Mouse (Mus musculus): ENCODE measurements around the gene Sec61a2. TPM values are rescaled to one million over a fixed set of nuclear protein-coding genes. Genes with fewer than 3 reads are reported as not detected.

The Sec61a2 gene
- polyA plus RNA-seq (2017; shearing (Covaris generic)): 24.7 TPM

DNA sequence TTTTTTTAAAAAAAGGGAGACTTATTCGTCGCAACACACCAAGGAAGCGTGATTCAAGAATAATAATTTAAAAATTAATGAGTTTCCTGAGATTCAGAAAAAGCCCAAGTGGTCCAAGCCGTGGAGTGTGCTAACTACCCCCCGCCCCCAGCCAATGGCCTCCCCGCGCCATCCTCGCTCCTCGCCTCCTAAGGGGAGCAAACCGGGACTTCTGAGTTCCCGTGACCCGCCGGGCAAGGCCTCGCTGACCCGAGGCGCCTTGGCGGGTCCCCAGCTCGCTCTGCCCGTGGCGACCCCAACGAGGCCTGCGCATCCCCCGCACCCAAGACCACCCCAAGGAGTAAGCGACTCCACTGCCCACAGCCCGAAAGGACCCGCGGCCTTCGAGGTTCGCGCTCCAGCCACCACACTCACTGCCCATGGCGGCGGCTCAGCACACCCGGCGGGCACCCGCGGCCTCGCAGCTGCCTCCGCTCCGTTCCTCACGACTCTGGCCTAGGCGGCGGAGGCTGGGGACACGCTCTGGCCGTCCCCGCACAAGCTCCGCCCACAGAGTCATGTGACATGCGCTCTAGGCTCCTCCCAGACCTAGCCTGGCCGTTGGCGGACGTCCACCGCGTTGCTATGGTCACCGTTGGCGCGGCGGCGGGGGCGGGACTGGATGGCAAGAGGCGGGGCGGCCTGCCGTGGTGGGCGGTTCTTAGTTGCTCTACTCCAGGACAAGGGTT lies at the start of gene Sec61a2:
Sec61a2 (minus strand) TSS at position 590 of the 728 bp plus-strand sequence.

DNA sequence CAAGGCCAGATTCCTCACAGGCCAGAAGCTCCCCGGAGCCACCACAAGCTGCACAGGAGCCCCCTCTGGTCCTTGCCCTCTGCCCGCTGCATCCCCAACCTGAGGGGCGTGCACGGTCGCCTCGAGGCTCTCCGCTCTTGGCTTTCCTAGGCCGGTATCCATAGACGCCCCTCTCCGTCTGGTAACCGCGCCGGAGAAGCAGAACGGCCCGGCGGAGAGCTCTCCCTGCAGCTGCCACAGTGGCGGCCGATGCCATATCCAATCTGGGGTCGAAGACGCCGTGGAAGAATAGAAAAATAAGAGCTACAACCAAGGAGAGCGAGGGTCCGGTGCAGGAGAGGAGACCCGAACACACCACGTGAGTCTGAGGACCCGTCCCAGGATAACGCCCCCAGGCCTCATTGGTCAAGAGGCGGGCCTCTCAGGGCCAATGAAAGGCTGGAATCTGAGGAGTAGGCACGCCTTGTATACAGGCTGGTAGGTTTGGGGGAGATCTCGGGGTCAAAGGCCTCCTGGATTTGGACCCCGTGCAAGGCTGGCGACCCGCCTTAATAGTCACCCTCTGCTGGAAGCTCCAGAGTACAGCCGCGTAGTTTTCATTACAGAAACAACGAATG lies 47.3 kb upstream of the Sec61a2 start, which contains the start of gene Dhtkd1:
Dhtkd1 (minus strand) TSS at position 377 of the 617 bp plus-strand sequence.

DNA sequence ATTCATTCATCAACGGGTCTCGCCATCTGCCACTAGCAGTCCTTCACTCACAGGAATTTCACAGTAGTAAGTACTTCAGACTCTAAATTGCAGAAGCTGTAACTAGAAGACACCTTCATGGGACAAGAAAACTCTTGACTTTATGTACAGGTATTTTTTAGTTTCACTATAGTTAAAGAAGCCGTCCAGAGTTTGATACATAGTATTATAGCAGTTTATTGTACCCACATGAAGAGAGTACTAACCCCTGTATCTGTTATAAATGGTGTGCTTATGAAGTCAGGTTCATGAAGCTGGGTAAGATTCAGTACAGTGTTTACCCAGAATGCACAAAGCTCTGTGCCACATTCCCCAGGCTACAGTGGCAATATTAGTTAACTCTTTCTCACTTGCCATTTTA lies 32.4 kb downstream of the Sec61a2 start, which contains the start of gene Gm13199:
Gm13199 (minus strand) TSS at position 101 of the 400 bp plus-strand sequence.

DNA sequence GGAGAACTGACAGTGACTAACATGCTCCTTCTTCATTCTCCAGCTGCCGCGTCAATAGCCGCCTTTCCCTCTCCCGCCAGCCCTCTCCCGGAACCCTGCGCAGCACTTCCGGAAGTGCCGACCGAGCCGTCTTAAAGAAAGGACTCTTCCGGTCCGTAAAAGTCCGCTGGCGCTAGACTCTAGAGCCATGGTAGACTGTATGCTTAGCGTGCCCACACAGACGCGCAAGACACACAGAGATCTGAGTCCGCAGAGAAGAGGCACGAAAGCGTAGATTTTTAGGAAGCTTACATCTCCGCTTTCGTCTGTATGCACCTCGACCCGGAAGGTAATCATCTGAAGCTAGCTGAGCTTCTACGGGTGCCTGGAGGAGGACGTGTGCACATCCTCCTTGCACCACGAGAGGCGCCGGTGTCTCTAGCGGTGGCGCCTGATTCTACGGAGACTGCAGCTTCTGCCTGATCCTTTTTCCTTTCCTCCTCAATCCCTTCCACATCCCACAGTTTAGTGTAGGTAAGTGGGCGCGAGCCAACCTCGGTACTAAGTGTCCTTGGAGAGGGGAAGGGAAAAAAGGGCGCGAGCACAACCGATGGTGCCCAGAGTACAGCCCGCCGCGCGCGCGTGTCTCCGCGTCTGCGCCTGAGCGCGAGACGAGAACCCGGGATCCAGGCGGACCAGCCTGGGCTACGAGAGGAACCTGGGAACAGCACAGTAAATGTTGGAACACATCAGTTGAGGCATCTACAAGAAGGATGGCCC lies 50.2 kb downstream of the Sec61a2 start, which contains the start of the genes Nudt5 and Cdc123:
Nudt5 (plus strand) TSS at position 147 of the 759 bp plus-strand sequence.
Cdc123 (minus strand) TSS at position 292 of the 759 bp plus-strand sequence.

Other genes with a start within 250 kb of the Sec61a2 start
- gene Camk1d, start 180.9 kb downstream of the Sec61a2 start, polyA plus RNA-seq (2017; shearing (Covaris generic)): 16.7 TPM
- gene Nudt5, start 50.4 kb downstream of the Sec61a2 start, polyA plus RNA-seq (2017; shearing (Covaris generic)): 39.2 TPM
- 190 TPM for gene Cdc123, start 50.3 kb downstream of the Sec61a2 start, polyA plus RNA-seq (2017; shearing (Covaris generic))
- 1.5 TPM for gene Gm13199, start 32.5 kb downstream of the Sec61a2 start, polyA plus RNA-seq (2017; shearing (Covaris generic))
- not detected for gene Dhtkd1, start 47.4 kb upstream of the Sec61a2 start, polyA plus RNA-seq (2017; shearing (Covaris generic))
- 21.6 TPM for gene Upf2, start 56.0 kb upstream of the Sec61a2 start, polyA plus RNA-seq (2017; shearing (Covaris generic))
- not detected for gene Proser2, start 234.8 kb upstream of the Sec61a2 start, polyA plus RNA-seq (2017; shearing (Covaris generic))

Measured in CD4-positive, CD25-positive, alpha-beta regulatory T cell, adult 9 weeks (primary cell).